Mouse (Mus musculus) hindbrain, embryonic 10.5 days (tissue): ENCODE measurements at regions not wholly inside any gene's neighbourhood (a gene's known extent, or its start where the extent isn't known, plus 50 kb on each side); places are given as distances from the start of the nearest gene placed in this dataset.

Source experiments
- DNase-seq: peaks from one replicate; pipeline ENCODE4 v3.0.0-alpha.2; 2017; ENCODE audit warnings: low spot score
- H3K27ac ChIP-seq: fragments of 300-500 bp; sonication (generic); 2 replicates; pipeline ENCODE4 v1.5.1; 2016; ENCODE audit warnings: mild to moderate bottlenecking, moderate library complexity
- H3K27me3 ChIP-seq: fragments of 300-500 bp; sonication (generic); 2 replicates; pipeline ENCODE4 v1.6.1; 2016; ENCODE audit warnings: mild to moderate bottlenecking; ENCODE audit not compliant: poor library complexity, insufficient read depth, severe bottlenecking
- H3K36me3 ChIP-seq: fragments of 300-500 bp; sonication (generic); 2 replicates; pipeline ENCODE4 v1.6.1; 2016; ENCODE audit warnings: mild to moderate bottlenecking, moderate library complexity
- H3K4me1 ChIP-seq: fragments of 300-500 bp; sonication (generic); replicated peaks from 2 replicates; pipeline ENCODE4 v1.6.1; 2016; ENCODE audit warnings: mild to moderate bottlenecking
- H3K4me3 ChIP-seq: fragments of 300-500 bp; sonication (generic); 2 replicates; pipeline ENCODE4 v1.5.1; 2016; ENCODE audit warnings: mild to moderate bottlenecking, moderate library complexity
- H3K9me3 ChIP-seq: fragments of 300-500 bp; sonication (generic); 2 replicates; pipeline ENCODE4 v1.6.1; 2016; ENCODE audit warnings: mild to moderate bottlenecking, moderate library complexity
- WGBS: fragments of 180-500 bp; shearing (Covaris S2); methylation state at CpG from one replicate; pipeline ENCODE4 v1.1.7; 2016; 5-methylcytosine and 5-hydroxymethylcytosine counted together

- H3K27me3 ChIP-seq, result no peaks in the 10 kb centered on the region
- H3K27ac ChIP-seq, result no peak overlapping the region
- 75% methylated on average over 5 of the region's 5 CpGs for WGBS
Observed at GRCm38 (mm10) chr7:133256831-133257230, 132.7 kb upstream of the Ctbp2 start.

GRCm38 (mm10) chr7:133244601-133245000 lies 120.4 kb upstream of the Ctbp2 start:
- Histone ChIP-seq H3K27me3 (no peaks in the 10 kb centered on the region), H3K4me3 (no peak overlapping the region), H3K27ac (no peak overlapping the region), H3K36me3 (no peaks in the 10 kb centered on the region), H3K4me1 (no peaks in the 10 kb centered on the region), H3K9me3 (no peaks in the 10 kb centered on the region)
- 69% methylated on average over 11 of the region's 11 CpGs for WGBS
- DNase-seq, result no peak

More at GRCm38 (mm10) chr7:133256831-133257230, 132.7 kb upstream of the Ctbp2 start:
- H3K4me3 ChIP-seq, result no peak overlapping the region
- no peak for DNase-seq
- 0 out of 2 replicates have a peak, but pooled peaks cover 4% of the 10 kb centered on the region for H3K4me1 ChIP-seq
- no peaks in the 10 kb centered on the region for H3K36me3 ChIP-seq
- no peaks in the 10 kb centered on the region for H3K9me3 ChIP-seq

GRCm38 (mm10) chr7:133234326-133234725 lies 110.2 kb upstream of the Ctbp2 start:
- Histone ChIP-seq H3K36me3 (no peaks in the 10 kb centered on the region), H3K4me3 (no peak overlapping the region), H3K27ac (no peak overlapping the region), H3K4me1 (peaks cover 7% of the 10 kb centered on the region; the same call in 1 of the 2 replicates), H3K9me3 (no peaks in the 10 kb centered on the region), H3K27me3 (no peaks in the 10 kb centered on the region; the same call in 1 of the 2 replicates)
- no peak for DNase-seq
- WGBS, result 89% methylated on average over 5 of the region's 5 CpGs

GRCm38 (mm10) chr7:133232889-133233441 lies 108.8 kb upstream of the Ctbp2 start:
- Histone ChIP-seq H3K4me3 (no peak overlapping the region), H3K27me3 (no peaks in the 10 kb centered on the region; the same call in 1 of the 2 replicates), H3K36me3 (no peaks in the 10 kb centered on the region), H3K4me1 (peaks cover 7% of the 10 kb centered on the region; the same call in 1 of the 2 replicates), H3K27ac (no peak overlapping the region), H3K9me3 (no peaks in the 10 kb centered on the region)
- WGBS, result 88% methylated on average over 10 of the region's 10 CpGs
- DNase-seq, result no peak

- Histone ChIP-seq H3K27ac (no peak overlapping the region), H3K9me3 (no peaks in the 10 kb centered on the region)
- WGBS, result 65% methylated on average over 3 of the region's 3 CpGs
Observed at GRCm38 (mm10) chr7:133230806-133231205, 106.7 kb upstream of the Ctbp2 start.

GRCm38 (mm10) chr7:133223948-133224652 lies 99.9 kb upstream of the Ctbp2 start:
- H3K36me3 ChIP-seq, result no peaks in the 10 kb centered on the region
- no peak for DNase-seq
- no peak overlapping the region for H3K4me3 ChIP-seq
- no peak overlapping the region for H3K27ac ChIP-seq
- 89% methylated on average over 19 of the region's 19 CpGs for WGBS
- H3K27me3 ChIP-seq, result no peaks in the 10 kb centered on the region
- no peaks in the 10 kb centered on the region; the same call in 1 of the 2 replicates for H3K4me1 ChIP-seq
- H3K9me3 ChIP-seq, result no peaks in the 10 kb centered on the region

More at GRCm38 (mm10) chr7:133230806-133231205, 106.7 kb upstream of the Ctbp2 start:
- DNase-seq, result no peak
- Histone ChIP-seq H3K4me3 (no peak overlapping the region), H3K4me1 (no peaks in the 10 kb centered on the region), H3K36me3 (no peaks in the 10 kb centered on the region), H3K27me3 (no peaks in the 10 kb centered on the region; the same call in 1 of the 2 replicates)

- WGBS, result 59% methylated on average over 4 of the region's 4 CpGs
- no peak for DNase-seq
- H3K9me3 ChIP-seq, result no peaks in the 10 kb centered on the region
- H3K36me3 ChIP-seq, result no peaks in the 10 kb centered on the region
- no peak overlapping the region for H3K27ac ChIP-seq
- no peaks in the 10 kb centered on the region for H3K27me3 ChIP-seq
- no peak overlapping the region for H3K4me3 ChIP-seq
- H3K4me1 ChIP-seq, result no peaks in the 10 kb centered on the region
Observed at GRCm38 (mm10) chr7:133212328-133212727, 88.2 kb upstream of the Ctbp2 start.

GRCm38 (mm10) chr7:133205704-133206103 lies 81.5 kb upstream of the Ctbp2 start:
- Histone ChIP-seq H3K27me3 (peaks cover 19% of the 10 kb centered on the region), H3K9me3 (no peaks in the 10 kb centered on the region), H3K4me3 (no peak overlapping the region), H3K4me1 (peaks cover 22% of the 10 kb centered on the region), H3K36me3 (no peaks in the 10 kb centered on the region), H3K27ac (no peak overlapping the region)
- no peak for DNase-seq
- WGBS, result 8% methylated on average over 7 of the region's 7 CpGs

GRCm38 (mm10) chr7:133204485-133204884 lies 80.3 kb upstream of the Ctbp2 start:
- Histone ChIP-seq H3K4me1 (peaks cover 22% of the 10 kb centered on the region), H3K36me3 (no peaks in the 10 kb centered on the region), H3K4me3 (no peak overlapping the region), H3K27ac (no peak overlapping the region), H3K9me3 (no peaks in the 10 kb centered on the region), H3K27me3 (peaks cover 20% of the 10 kb centered on the region)
- no peak for DNase-seq
- 39% methylated on average over 1 of the region's 1 CpGs for WGBS

- DNase-seq, result no peak
- Histone ChIP-seq H3K4me1 (peaks cover 22% of the 10 kb centered on the region), H3K4me3 (no peak overlapping the region), H3K36me3 (no peaks in the 10 kb centered on the region), H3K27me3 (peaks cover 20% of the 10 kb centered on the region), H3K27ac (no peak overlapping the region), H3K9me3 (no peaks in the 10 kb centered on the region)
- WGBS, result 87% methylated on average over 7 of the region's 7 CpGs
Observed at GRCm38 (mm10) chr7:133203933-133204332, 79.8 kb upstream of the Ctbp2 start.

GRCm38 (mm10) chr7:133202092-133202880 lies 78.1 kb upstream of the Ctbp2 start:
- H3K27ac ChIP-seq, result no peak overlapping the region
- no peak overlapping the region for H3K4me3 ChIP-seq
- H3K4me1 ChIP-seq, result peaks cover 22% of the 10 kb centered on the region
- no peaks in the 10 kb centered on the region for H3K9me3 ChIP-seq
- DNase-seq, result no peak
- WGBS, result 78% methylated on average over 13 of the region's 13 CpGs
- no peaks in the 10 kb centered on the region for H3K36me3 ChIP-seq
- H3K27me3 ChIP-seq, result peaks cover 20% of the 10 kb centered on the region

- Histone ChIP-seq H3K36me3 (no peaks in the 10 kb centered on the region), H3K27me3 (peaks cover 12% of the 10 kb centered on the region; the same call in 1 of the 2 replicates), H3K9me3 (no peaks in the 10 kb centered on the region), H3K4me1 (peaks cover 4% of the 10 kb centered on the region; the same call in 1 of the 2 replicates), H3K27ac (no peak overlapping the region), H3K4me3 (no peak overlapping the region)
- DNase-seq, result no peak
- 80% methylated on average over 4 of the region's 4 CpGs for WGBS
Observed at GRCm38 (mm10) chr7:133199046-133199445, 74.9 kb upstream of the Ctbp2 start.
